Mouse (Mus musculus): ENCODE results near the gene Clba1. TPM values are rescaled to one million over a fixed set of nuclear protein-coding genes. Genes with fewer than 3 reads are reported as not detected.
A peak's percentile ranks its signal among the peaks of the same experiment; 100 is the strongest.

Gene Clba1
- total and polyA plus RNA-seq, 3 experiments = 15.2 to 21.4 TPM; not detected in 1

DNA sequence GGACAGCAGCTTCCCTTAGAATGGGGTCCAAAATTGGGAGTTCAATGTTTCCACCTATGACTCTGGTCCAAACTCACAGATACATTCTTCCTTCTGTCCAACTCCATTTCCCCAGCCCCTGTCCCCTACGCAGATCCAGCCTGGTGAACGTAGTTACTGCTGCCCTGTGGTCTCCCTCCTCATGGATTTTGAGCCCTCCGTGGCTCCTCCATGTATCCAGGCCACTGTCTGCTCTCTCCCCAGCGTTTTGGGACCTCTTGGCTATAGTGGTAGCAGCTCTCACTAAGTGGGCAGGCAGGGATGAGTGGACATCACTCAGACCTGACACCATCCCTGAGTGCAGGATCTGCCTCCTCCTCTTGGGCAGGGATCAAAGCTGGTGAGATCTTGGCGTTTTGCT is 10.0 kb upstream of the Clba1 start:
- no peak for DNase-seq (ENCODE audit: low read depth, low spot score)
- no peak overlapping the region; a peak in 1 of 4 replicates for H3K4me3 ChIP-seq (ENCODE audit: control insufficient read depth in 1 of 2, insufficient read depth in 1 of 2, low read depth in 2 of 2, low read length in 2 of 2)
- no peak overlapping the region for H3K9ac ChIP-seq (ENCODE audit: control insufficient read depth, low read depth, low read length, poor library complexity, severe bottlenecking)
- H3K27ac ChIP-seq (ENCODE audit: control insufficient read depth, low read depth, low read length) = no peak overlapping the region
- no peaks in the 10 kb centered on the region for H3K27me3 ChIP-seq (ENCODE audit: control insufficient read depth in 1 of 2, insufficient read depth in 2 of 2, low read length in 2 of 2)
- H3K79me2 ChIP-seq (ENCODE audit: control insufficient read depth, insufficient read depth, low read length, poor library complexity) = no peaks in the 10 kb centered on the region; the same call in 1 of the 2 replicates
- H3K4me1 ChIP-seq (ENCODE audit: control insufficient read depth in 1 of 2, insufficient read depth in 2 of 2, low read length in 2 of 2) = peaks cover 21 to 61% of the 10 kb centered on the region in 2 experiments
- TF ChIP-seq BHLHE40 (IDR thresholded peaks at IDR 0.05; ENCODE audit: borderline replicate concordance, low read depth, low read length) = no peak
- no peak for TF ChIP-seq POLR2AphosphoS2 (IDR thresholded peaks at IDR 0.05; ENCODE audit: low read length)
- 0 out of 2 replicates have a peak, but pooled peaks have one; percentile 14 for TF ChIP-seq MAFK (IDR thresholded peaks at IDR 0.05; ENCODE audit: borderline replicate concordance, low read depth, low read length)
- TF ChIP-seq CHD2 (IDR thresholded peaks at IDR 0.05; ENCODE audit: low read length) = no peak
- no peak for TF ChIP-seq CHD1 (IDR thresholded peaks at IDR 0.05; ENCODE audit: low read depth, low read length)
- H3K36me3 ChIP-seq (ENCODE audit: control insufficient read depth in 1 of 2, insufficient read depth in 2 of 2, low read length in 2 of 2) = peaks cover 0 to 35% of the 10 kb centered on the region in 2 experiments; a peak in 2 of 4 replicates
- no peaks in the 10 kb centered on the region for H3K9me3 ChIP-seq (replicated peaks; ENCODE audit: insufficient read depth, low read length)

DNA sequence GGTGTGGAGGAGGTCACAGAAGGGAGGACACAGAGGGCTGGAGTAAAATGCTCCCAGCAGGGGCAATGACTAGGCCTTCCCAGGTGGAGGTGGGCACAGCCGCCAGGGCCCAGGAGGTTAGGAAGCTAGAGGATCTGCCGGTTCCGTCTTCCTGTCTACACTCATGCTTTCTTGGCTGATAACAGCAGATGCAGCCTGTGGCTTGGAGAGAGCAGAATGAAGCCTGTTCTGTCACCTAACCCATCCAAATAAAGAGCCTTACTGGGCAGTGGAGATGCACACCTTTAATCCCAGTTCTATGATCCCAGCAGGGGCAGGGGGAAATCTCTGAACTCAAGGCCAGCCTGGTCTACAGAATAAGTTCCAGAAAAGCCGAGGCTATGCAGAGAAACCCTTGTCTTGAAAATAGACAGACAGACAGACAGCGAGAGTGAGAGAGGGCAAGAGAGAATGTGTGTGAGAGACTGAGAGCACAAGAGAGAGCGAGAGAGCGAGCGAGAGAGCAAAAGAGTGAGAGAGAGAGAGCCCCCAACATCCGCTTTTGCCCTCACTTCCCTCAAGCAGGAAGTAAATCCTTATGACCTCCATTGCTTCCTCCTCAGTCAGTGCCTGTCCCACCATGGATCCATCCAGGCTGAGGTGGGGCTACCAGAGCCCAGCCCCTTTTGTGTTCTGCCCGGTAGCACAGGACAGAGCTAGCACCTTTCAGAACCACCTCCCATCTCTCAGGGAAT is 9.3 kb upstream of the Clba1 start:
- peaks cover 0 to 2% of the 10 kb centered on the region in 2 experiments; a peak in 1 of 4 replicates for H3K27me3 ChIP-seq (ENCODE audit: control insufficient read depth in 1 of 2, insufficient read depth in 2 of 2, low read length in 2 of 2)
- peak overlapping the region; percentile 27 for H3K9ac ChIP-seq (ENCODE audit: control insufficient read depth, low read depth, low read length, poor library complexity, severe bottlenecking)
- DNase-seq (ENCODE audit: low read depth, low spot score) = peak; percentile 80
- H3K4me1 ChIP-seq (ENCODE audit: control insufficient read depth in 1 of 2, insufficient read depth in 2 of 2, low read length in 2 of 2) = peaks cover 17 to 55% of the 10 kb centered on the region in 2 experiments
- peak overlapping the region; percentile 45 for H3K27ac ChIP-seq (ENCODE audit: control insufficient read depth, low read depth, low read length)
- H3K79me2 ChIP-seq (ENCODE audit: control insufficient read depth, insufficient read depth, low read length, poor library complexity) = no peaks in the 10 kb centered on the region; the same call in 1 of the 2 replicates
- no peaks in the 10 kb centered on the region for H3K9me3 ChIP-seq (replicated peaks; ENCODE audit: insufficient read depth, low read length)
- peaks cover 0 to 31% of the 10 kb centered on the region in 2 experiments; a peak in 2 of 4 replicates for H3K36me3 ChIP-seq (ENCODE audit: control insufficient read depth in 1 of 2, insufficient read depth in 2 of 2, low read length in 2 of 2)
- peak overlapping the region; percentile 10 to 31 for H3K4me3 ChIP-seq (ENCODE audit: control insufficient read depth in 1 of 2, insufficient read depth in 1 of 2, low read depth in 2 of 2, low read length in 2 of 2)
- no peak for TF ChIP-seq GABPA (IDR thresholded peaks at IDR 0.05; ENCODE audit: low read depth, low read length)
- TF ChIP-seq MAX (IDR thresholded peaks at IDR 0.05; ENCODE audit: low read length) = peak; percentile 56; the same call in 1 of the 2 replicates
- TF ChIP-seq USF2 (IDR thresholded peaks at IDR 0.05; ENCODE audit: borderline replicate concordance in 1 of 2, insufficient read depth in 1 of 2, low read depth in 1 of 2, low read length in 2 of 2) = no peak
- peak; percentile 24 to 33; a peak in 3 of 4 replicates for TF ChIP-seq EP300 (IDR thresholded peaks at IDR 0.05; ENCODE audit: low read depth in 1 of 2, low read length in 2 of 2)
- TF ChIP-seq KAT2A (conservative IDR thresholded peaks at IDR 0.05; ENCODE audit: low read depth, low read length) = 0 out of 2 replicates have a peak, but pooled peaks have one; percentile 5
- peak; percentile 68 for TF ChIP-seq HCFC1 (IDR thresholded peaks at IDR 0.05; ENCODE audit: low read depth, low read length)
- TF ChIP-seq NELFE (IDR thresholded peaks at IDR 0.05; ENCODE audit: low read depth, low read length) = peak; percentile 16
- no peak for TF ChIP-seq ETS1 (IDR thresholded peaks at IDR 0.05; ENCODE audit: low read depth, low read length)
- no peak; the same call in 1 of the 2 replicates for TF ChIP-seq SIN3A (IDR thresholded peaks at IDR 0.05; ENCODE audit: low read length)
- peak; percentile 56 for TF ChIP-seq TCF12 (IDR thresholded peaks at IDR 0.05; ENCODE audit: low read depth, low read length)
- TF ChIP-seq POLR2AphosphoS5 (IDR thresholded peaks at IDR 0.05; ENCODE audit: borderline replicate concordance, low read depth, low read length) = no peak
- 0 out of 2 replicates have a peak, but pooled peaks have one; percentile 15 for TF ChIP-seq TAL1 (IDR thresholded peaks at IDR 0.05; ENCODE audit: low read length)
- TF ChIP-seq MXI1 (IDR thresholded peaks at IDR 0.05; ENCODE audit: low read depth, low read length) = peak; percentile 70
- TF ChIP-seq JUND (IDR thresholded peaks at IDR 0.05; ENCODE audit: low read depth, low read length) = peak; percentile 82
- no peak for TF ChIP-seq RAD21 (IDR thresholded peaks at IDR 0.05; ENCODE audit: low read depth, low read length)
- peak; percentile 31 for TF ChIP-seq SMC3 (IDR thresholded peaks at IDR 0.05; ENCODE audit: low read depth, low read length)
- no peak for TF ChIP-seq UBTF (IDR thresholded peaks at IDR 0.05; ENCODE audit: borderline replicate concordance, insufficient read depth, low read depth, low read length)
- TF ChIP-seq E2F4 (IDR thresholded peaks at IDR 0.05; ENCODE audit: borderline replicate concordance, low read depth, low read length) = no peak
- TF ChIP-seq BHLHE40 (IDR thresholded peaks at IDR 0.05; ENCODE audit: borderline replicate concordance, low read depth, low read length) = no peak; the same call in 1 of the 2 replicates
- TF ChIP-seq MYC (IDR thresholded peaks at IDR 0.05; ENCODE audit: low read depth, low read length) = peak; percentile 55; the same call in 1 of the 2 replicates
- TF ChIP-seq TBP (IDR thresholded peaks at IDR 0.05; ENCODE audit: low read depth, low read length) = no peak
- TF ChIP-seq CHD1 (IDR thresholded peaks at IDR 0.05; ENCODE audit: low read depth, low read length) = no peak
- TF ChIP-seq MAFK (IDR thresholded peaks at IDR 0.05; ENCODE audit: borderline replicate concordance, low read depth, low read length) = no peak
- 0 out of 2 replicates have a peak, but pooled peaks have one; percentile 5 for TF ChIP-seq RCOR1 (IDR thresholded peaks at IDR 0.05; ENCODE audit: low read depth, low read length)
- TF ChIP-seq USF1 (IDR thresholded peaks at IDR 0.05; ENCODE audit: low read depth, low read length) = no peak
- TF ChIP-seq POLR2A (IDR thresholded peaks at IDR 0.05; ENCODE audit: control insufficient read depth in 1 of 2, insufficient read depth in 1 of 2, low read depth in 1 of 2, low read length in 2 of 2, poor library complexity in 1 of 2) = peak in 1 of 2 experiments; percentile 51; a peak in 1 of 4 replicates
- no peak for TF ChIP-seq CTCF (IDR thresholded peaks at IDR 0.05 in 2 of 3, conservative IDR thresholded peaks at IDR 0.05 in 1 of 3; ENCODE audit: control insufficient read depth in 1 of 3, insufficient read depth in 1 of 3, low read depth in 2 of 3, low read length in 3 of 3, poor library complexity in 1 of 3, severe bottlenecking in 1 of 3)

All from MEL (cell line).